Mouse (Mus musculus): ENCODE measurements around the gene Cpz.

- TF ChIP-seq POLR2A (IDR thresholded peaks at IDR 0.05; ENCODE audit: borderline replicate concordance, insufficient read depth, low read length) (no peak), CTCF (IDR thresholded peaks at IDR 0.05; ENCODE audit: borderline replicate concordance, insufficient read depth, low read depth, low read length) (no peak)
These were observed at the start of gene Cpz for GRCm38 (mm10) chr5:35525469-35526123.

Measured in cerebellum, adult 2 months (tissue).